Mouse (Mus musculus): ENCODE data around the gene Hoxa10. TPM values are rescaled to one million over a fixed set of nuclear protein-coding genes. Genes with fewer than 3 reads are reported as not detected.
A peak's percentile ranks its signal among the peaks of the same experiment; 100 is the strongest.

Gene Hoxa10
- polyA plus RNA-seq, 3 experiments from 2014 or later: not detected

GRCm38 (mm10) chr6:52262463-52263320 is 22.0 kb upstream of the Hoxa10 start:
- ATAC-seq: no peak

- ATAC-seq: no peak
Observed at GRCm38 (mm10) chr6:52261751-52262462, 21.3 kb upstream of the Hoxa10 start.

- no peak for ATAC-seq
Observed at GRCm38 (mm10) chr6:52260654-52261575, 20.3 kb upstream of the Hoxa10 start, which contains the start of gene Hoxa13. TSS of gene Hoxa13 (minus strand) at chr6:52260880.

GRCm38 (mm10) chr6:52259811-52260261 is 19.2 kb upstream of the Hoxa10 start:
- no peak for ATAC-seq

GRCm38 (mm10) chr6:52259081-52259790 is 18.6 kb upstream of the Hoxa10 start:
- no peak for ATAC-seq

GRCm38 (mm10) chr6:52256956-52257355 is 16.3 kb upstream of the Hoxa10 start:
- ATAC-seq: peak; percentile 47

- no peak for ATAC-seq
Observed at GRCm38 (mm10) chr6:52253511-52254500, 13.2 kb upstream of the Hoxa10 start.

- no peak for ATAC-seq
Observed at GRCm38 (mm10) chr6:52252775-52253376, 12.2 kb upstream of the Hoxa10 start.

GRCm38 (mm10) chr6:52252016-52252774 is 11.5 kb upstream of the Hoxa10 start:
- no peak for ATAC-seq

GRCm38 (mm10) chr6:52251177-52251879 is 10.7 kb upstream of the Hoxa10 start:
- no peak for ATAC-seq

GRCm38 (mm10) chr6:52249826-52250225 is 9.2 kb upstream of the Hoxa10 start:
- ATAC-seq: no peak

- ATAC-seq: no peak
Observed at GRCm38 (mm10) chr6:52249415-52249738, 8.7 kb upstream of the Hoxa10 start.

- ATAC-seq: peak; percentile 22
Observed at GRCm38 (mm10) chr6:52248638-52249414, 8.2 kb upstream of the Hoxa10 start.

GRCm38 (mm10) chr6:52247766-52248637 is 7.3 kb upstream of the Hoxa10 start:
- no peak for ATAC-seq

GRCm38 (mm10) chr6:52246916-52247315 is 6.3 kb upstream of the Hoxa10 start:
- no peak for ATAC-seq

GRCm38 (mm10) chr6:52246403-52246803 is 5.7 kb upstream of the Hoxa10 start:
- ATAC-seq: peak; percentile 24

GRCm38 (mm10) chr6:52245757-52246142 is 5.1 kb upstream of the Hoxa10 start, which contains the start of gene Hoxa11:
TSS of gene Hoxa11 (minus strand) at chr6:52245810.
- ATAC-seq: peak; percentile 30

All from inflammation-experienced regulatory T-cells, adult 6 months (primary cell).